Mouse (Mus musculus) telencephalon, adult 2 months (tissue): ENCODE measurements around the gene Uba6.

Source experiments
- DNase-seq: peaks from one replicate; pipeline ENCODE4 v3.0.0-alpha.2; 2011; ENCODE audit warnings: low read depth, low spot score

The Uba6 gene

DNA sequence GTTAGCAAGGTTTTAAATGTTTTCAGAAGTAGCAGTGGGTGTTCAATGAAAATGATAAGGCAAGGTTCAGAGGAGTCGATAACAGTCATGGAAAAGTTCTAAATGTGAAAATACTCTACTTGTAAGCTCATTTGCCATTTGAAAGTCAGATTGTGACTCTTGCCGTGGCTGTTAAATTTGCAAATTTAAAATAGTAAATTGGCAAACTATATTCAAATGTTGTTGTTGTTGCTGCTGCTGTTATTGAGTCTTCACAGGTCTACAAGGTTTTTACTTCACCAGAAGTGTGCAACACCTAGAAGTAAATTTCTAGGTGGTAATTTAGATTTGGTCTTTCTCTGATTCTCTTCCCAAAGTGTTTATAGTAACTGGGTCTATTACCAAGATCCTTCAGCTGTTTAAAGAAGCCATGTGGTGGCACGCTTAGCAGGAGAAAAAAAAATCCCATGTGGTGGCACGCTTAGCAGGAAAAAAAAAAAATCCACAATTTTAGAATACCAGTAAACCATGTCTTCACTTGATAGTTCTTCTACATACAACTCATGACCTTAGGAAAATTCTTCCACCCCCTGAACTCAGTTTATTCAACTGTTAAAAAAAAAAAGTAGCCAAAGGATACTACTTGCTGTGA lies 99.7 kb downstream of the Uba6 start:
- no peak for DNase-seq

DNA sequence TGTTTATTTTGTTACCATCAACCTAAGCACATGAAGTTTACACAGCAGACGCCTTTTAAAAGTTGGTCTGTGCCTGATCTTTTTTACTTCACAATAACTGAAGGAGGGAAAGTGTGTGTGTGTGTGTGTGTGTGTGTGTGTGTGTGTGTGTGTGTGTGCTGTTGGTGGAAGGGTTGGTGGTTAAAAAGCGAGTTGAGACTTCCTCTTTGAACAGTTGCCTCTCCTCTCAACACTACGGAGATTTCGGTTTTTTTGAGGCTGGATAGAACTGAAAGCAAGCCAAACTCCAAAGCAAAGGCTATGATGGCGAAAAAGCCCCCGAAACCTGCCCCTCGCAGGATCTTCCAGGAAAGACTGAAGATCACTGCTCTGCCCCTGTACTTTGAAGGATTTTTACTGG lies 101.1 kb downstream of the Uba6 start, which contains the start of gene Stap1:
Gene Stap1, plus strand, starts transcription at position 209 of the 400 bp plus-strand sequence.
- DNase-seq: no peak

DNA sequence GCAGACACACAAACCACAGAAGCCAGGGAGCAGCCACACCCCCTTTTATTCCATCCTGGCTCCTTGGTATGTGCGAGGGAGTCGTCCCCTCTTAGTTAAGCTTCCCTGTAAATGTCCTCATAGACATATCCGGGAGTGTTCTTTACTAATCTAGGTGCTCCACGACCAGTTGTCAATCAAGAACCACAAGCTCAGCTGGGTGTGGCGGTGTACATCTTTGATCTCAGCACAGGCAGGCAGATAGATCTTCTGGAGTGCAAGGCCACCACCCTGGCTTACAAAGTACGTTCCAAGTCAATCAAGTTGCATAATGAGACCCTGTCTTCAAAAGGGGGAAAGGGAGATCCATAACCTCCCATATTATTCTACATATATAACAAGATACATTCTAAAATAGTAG lies 103.5 kb downstream of the Uba6 start:
- DNase-seq: no peak

GRCm38 (mm10) chr5:86068451-86068850 lies 104.2 kb downstream of the Uba6 start:
- DNase-seq: no peak

DNA sequence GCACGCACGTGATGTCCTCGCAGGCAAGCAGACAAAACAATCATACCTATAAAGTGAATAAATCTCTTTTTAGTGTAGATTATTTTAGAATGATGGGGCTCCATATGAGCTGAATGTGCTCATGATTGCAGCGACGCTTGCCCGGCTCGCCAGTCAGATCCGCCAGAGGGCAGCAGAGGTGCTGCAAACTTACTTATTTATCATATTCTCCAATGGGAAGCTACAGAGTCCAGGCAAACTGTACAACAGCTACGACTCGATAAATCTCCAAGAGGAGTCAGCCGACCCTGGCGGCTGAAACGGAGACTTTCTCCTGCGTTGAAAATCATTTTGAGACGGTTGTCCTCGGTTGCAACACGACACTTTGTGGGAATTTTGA lies 106.1 kb downstream of the Uba6 start:
- DNase-seq: peak; percentile 71

DNA sequence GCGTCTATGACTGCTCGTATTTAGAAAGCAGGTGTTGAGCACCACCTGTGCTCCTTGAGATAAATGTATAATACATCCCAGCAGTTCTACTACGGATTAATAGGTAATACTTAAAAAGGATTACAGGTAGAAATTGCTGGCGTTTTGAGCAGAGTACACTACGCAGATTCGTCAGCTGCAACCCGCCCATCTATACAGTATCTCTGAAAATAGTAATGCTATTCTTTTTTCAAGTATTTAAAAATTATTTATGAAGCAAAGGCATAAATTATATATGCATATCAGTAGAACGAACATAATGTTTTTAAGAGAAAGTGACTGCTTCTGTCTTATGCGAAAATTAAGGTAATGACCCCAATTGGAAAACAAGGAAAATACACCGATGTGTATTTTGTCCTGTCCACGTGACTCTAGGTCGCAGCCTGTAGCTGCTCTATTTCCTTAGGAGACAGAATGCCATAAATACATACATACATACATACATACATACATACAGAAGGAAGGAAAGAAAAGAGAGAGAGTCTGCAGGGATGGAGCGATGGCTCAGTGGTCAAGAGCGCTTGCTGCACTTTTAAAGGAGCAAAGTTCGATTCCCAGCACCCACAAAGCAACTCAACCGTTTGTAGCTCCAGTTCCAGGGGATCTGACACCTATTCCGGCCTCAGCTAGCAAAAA lies 106.6 kb downstream of the Uba6 start:
- peak; percentile 8 for DNase-seq

DNA sequence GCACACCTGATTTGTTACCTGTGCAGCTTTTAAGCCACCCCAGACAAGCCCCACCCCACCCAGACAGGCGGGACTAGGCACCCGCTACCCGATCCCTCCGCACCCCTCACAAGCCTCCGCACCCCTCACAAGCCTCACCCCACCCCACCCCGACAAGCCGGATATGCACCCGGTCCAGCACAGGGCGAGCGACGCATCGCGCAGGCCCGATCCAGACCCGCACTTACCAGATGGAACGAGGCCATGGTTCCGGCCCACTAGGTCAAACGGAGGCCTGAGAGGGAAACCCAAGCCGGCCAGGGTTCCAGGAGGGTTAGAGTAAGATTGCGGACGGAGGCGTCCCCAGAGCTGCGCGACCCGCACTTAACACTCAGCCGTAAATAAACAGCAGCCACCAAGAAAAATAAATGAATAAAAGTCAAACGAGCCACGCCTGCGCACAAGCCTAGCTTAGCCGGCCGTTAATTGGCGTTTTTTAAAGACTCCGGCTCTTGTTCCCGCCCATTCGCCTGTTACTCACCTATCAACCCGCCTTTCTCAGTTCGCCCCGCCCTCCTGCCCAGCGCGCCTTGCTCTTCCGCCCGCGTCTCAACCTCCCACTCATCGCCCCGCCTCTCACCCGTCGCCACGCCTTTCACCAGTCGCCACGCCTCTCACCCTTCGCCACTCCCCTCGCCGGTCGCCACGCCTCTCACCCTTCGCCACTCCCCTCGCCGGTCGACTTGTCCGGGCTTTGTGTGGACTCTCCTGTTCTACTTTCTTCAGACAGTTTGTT lies 107.3 kb downstream of the Uba6 start, which contains the start of gene Cenpc1:
Gene Cenpc1, minus strand, starts transcription at position 483 of the 775 bp plus-strand sequence.
- DNase-seq: peak; percentile 96

DNA sequence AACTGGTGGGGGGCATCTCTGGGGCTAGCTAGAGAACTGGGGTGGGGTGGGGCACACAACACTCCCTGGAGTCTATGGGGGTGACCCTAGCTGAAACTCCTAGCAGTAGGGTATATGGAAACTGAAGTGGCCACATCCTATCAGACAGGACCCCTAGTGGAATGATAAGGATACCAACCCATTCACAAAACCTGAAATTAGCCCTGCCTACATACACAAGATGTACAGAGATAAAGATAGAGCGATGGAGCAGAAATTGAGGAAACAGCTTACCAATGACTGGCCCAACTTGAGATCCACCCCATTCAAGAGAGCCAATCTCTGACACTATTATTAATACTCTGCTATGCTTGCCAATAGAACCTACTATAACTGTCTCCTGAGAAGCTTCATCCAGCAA lies 109.1 kb downstream of the Uba6 start:
- DNase-seq: no peak
